Mouse (Mus musculus) granulocyte monocyte progenitor cell, adult 5-6 weeks (primary cell): ENCODE measurements around the gene Unc50. TPM values are rescaled to one million over a fixed set of nuclear protein-coding genes. Genes with fewer than 3 reads are reported as not detected.

Experiments used
- ATAC-seq: replicated peaks from 2 replicates; pipeline ENCODE4 v1.8.0; 2016; ENCODE audit warnings: mild to moderate bottlenecking, moderate TSS enrichment, inconsistent platforms; ENCODE audit not compliant: poor library complexity, severe bottlenecking
- total RNA-seq, 2 experiments: library from RNA; stranded (forward) in 1 of 2; stranded (reverse) in 1 of 2; fragments of 200-712, 200-1000 nt in 1 of 2; fragments of >200 nt in 1 of 2; fragmentation: Nextera tagmentation in 1 of 2; gene quantifications; 2 replicates each; pipeline ENCODE4 v1.2.3; 2014 to 2017

Gene Unc50
- total RNA-seq, 2 experiments from 2014 or later = 41.9 to 61.0 TPM

- 0 out of 2 replicates have a peak, but pooled peaks have one; percentile 23 for ATAC-seq
Measured at GRCm38 (mm10) chr1:37481331-37481730, 51.4 kb downstream of the Unc50 start.

- ATAC-seq = no peak
Measured at GRCm38 (mm10) chr1:37484612-37485011, 54.7 kb downstream of the Unc50 start.

GRCm38 (mm10) chr1:37486439-37486838, 56.5 kb downstream of the Unc50 start:
- peak; percentile 81 for ATAC-seq

GRCm38 (mm10) chr1:37486994-37487393, 57.1 kb downstream of the Unc50 start:
- ATAC-seq = peak; percentile 51

- no peak for ATAC-seq
Measured at GRCm38 (mm10) chr1:37488531-37488930, 58.6 kb downstream of the Unc50 start.

Other genes with a start within 250 kb of the Unc50 start
- not detected in 2 replicates for gene Cnga3, start 215.7 kb upstream of the Unc50 start, total RNA-seq (2014; fragmentation: Nextera tagmentation)
- not detected in 2 replicates for gene Cnga3, start 215.7 kb upstream of the Unc50 start, total RNA-seq (2017)
- gene Inpp4a, start 130.3 kb upstream of the Unc50 start, total RNA-seq (2014; fragmentation: Nextera tagmentation) = 10.2 and 13.9 TPM in 2 replicates
- 5.6 and 7.0 TPM in 2 replicates for gene Inpp4a, start 130.3 kb upstream of the Unc50 start, total RNA-seq (2017)
- 79.4 and 86.9 TPM in 2 replicates for gene Coa5, start within 50 bp of the Unc50 start, total RNA-seq (2014; fragmentation: Nextera tagmentation)
- gene Coa5, start within 50 bp of the Unc50 start, total RNA-seq (2017) = 69.1 and 75.9 TPM in 2 replicates
- 11.3 and 12.9 TPM in 2 replicates for gene Mgat4a, start 110.9 kb downstream of the Unc50 start, total RNA-seq (2014; fragmentation: Nextera tagmentation)
- 12.9 and 16.0 TPM in 2 replicates for gene Mgat4a, start 110.9 kb downstream of the Unc50 start, total RNA-seq (2017)